Mouse (Mus musculus): ENCODE data around the gene Lrrc39. TPM values are rescaled to one million over a fixed set of nuclear protein-coding genes. Genes with fewer than 3 reads are reported as not detected.

Gene Lrrc39
- total RNA-seq, 1 experiment from 2014 or later, result 0.55 TPM

DNA sequence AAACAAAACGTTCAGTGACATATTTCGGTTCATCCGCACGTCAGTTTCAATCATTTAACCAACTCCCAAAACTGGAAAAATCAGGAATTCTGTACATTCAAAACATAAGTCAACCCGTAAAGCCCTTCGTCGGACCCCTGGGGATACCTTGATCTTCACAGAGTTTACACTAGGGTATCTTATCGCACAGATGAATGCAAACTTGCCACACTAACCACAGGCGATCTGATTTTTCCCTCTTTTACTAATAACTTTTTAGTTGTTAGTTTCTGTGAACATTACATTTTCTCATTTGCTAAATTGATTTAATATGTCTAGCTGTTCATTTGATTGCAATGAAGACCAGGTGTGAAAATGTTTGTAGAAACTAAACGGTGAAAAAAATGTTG is 32.8 kb downstream of the Lrrc39 start:
- no peak for ATAC-seq (replicated peaks in 1 of 2; ENCODE audit: insufficient read depth in 1 of 2, low FRiP score in 2 of 2, low TSS enrichment in 1 of 2, low read depth in 1 of 2, poor library complexity in 2 of 2, severe bottlenecking in 2 of 2)

DNA sequence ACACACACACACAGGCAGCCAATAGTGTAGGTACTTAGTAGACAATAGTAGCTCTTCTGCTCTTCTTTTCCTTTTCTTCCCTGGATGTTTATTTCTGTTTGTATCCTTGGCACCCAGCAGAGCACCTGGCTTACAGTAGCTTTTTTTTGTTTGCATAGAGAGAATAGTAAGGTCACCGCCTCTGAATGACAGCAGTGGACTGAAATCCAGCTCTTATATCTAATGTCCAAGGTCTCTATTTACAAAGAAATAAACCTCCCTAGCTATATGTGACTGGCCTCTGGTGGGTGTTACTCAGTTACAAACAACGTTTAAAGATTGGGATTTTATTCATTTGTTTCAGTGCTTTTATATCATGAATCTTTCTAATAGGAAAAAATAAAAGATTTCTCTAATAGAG is 36.9 kb downstream of the Lrrc39 start:
- ATAC-seq (replicated peaks in 1 of 2; ENCODE audit: insufficient read depth in 1 of 2, low FRiP score in 2 of 2, low TSS enrichment in 1 of 2, low read depth in 1 of 2, poor library complexity in 2 of 2, severe bottlenecking in 2 of 2), result no peak

DNA sequence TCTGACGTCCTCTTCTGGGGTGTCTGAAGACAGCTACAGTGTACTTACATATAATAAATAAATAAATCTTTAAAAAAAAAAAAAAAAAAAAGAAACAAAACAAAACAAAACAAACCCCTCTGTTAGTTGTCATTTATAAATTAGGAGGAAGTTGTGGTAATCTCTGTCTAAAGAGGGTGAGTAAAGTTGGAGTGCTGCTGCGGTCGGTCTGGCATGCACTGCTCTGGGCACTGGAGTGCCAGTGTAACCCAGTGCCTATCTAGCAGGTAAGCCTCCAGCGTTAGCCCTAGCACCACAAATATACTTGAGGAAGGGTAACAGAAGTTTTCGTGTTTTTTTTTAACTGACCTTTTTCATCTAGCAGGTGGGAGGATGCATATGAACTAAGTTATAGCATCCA is 38.2 kb downstream of the Lrrc39 start:
- ATAC-seq (replicated peaks in 1 of 2; ENCODE audit: insufficient read depth in 1 of 2, low FRiP score in 2 of 2, low TSS enrichment in 1 of 2, low read depth in 1 of 2, poor library complexity in 2 of 2, severe bottlenecking in 2 of 2), result peak; percentile 85 to 87

GRCm38 (mm10) chr3:116601781-116602180 is 39.0 kb downstream of the Lrrc39 start:
- ATAC-seq (replicated peaks in 1 of 2; ENCODE audit: insufficient read depth in 1 of 2, low FRiP score in 2 of 2, low TSS enrichment in 1 of 2, low read depth in 1 of 2, poor library complexity in 2 of 2, severe bottlenecking in 2 of 2), result peak in 1 of 2 experiments; percentile 56; a peak in 2 of 4 replicates

- no peak for ATAC-seq (replicated peaks in 1 of 2; ENCODE audit: insufficient read depth in 1 of 2, low FRiP score in 2 of 2, low TSS enrichment in 1 of 2, low read depth in 1 of 2, poor library complexity in 2 of 2, severe bottlenecking in 2 of 2)
These were observed 41.8 kb downstream of the Lrrc39 start for GRCm38 (mm10) chr3:116604570-116604969.

DNA sequence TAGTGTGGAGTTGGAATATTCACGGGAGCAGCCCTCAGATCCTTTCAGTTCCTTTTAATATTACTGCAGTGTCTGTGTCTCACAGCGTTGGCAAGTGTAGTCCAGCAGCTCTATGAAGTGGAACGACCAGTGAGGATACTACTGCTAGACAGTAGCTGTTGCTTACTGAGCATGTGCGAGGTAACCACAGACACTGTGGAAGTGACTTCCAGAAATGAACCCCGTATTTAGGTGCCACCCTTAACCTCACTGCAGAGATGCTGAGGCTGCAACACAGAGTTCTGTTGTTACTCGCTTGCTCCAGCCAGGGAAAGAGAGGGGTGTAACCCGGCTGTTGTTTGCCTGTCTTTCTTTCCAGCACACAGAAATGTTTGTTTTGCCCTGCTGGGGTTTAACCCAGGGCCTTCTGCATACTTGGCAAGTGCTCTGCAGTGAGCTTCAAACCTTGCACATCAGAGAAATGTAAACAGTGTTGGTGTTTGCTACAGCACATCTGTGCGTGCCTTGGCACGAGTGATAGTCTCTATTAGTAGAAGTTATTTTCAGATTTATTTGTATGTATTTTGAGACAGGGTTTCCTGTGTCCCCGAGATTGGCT is 51.6 kb downstream of the Lrrc39 start, which contains the start of gene Trmt13:
TSS of gene Trmt13 (minus strand) at position 293 of the 598 bp plus-strand sequence.
- ATAC-seq (replicated peaks in 1 of 2; ENCODE audit: insufficient read depth in 1 of 2, low FRiP score in 2 of 2, low TSS enrichment in 1 of 2, low read depth in 1 of 2, poor library complexity in 2 of 2, severe bottlenecking in 2 of 2), result no peak

- ATAC-seq (replicated peaks in 1 of 2; ENCODE audit: insufficient read depth in 1 of 2, low FRiP score in 2 of 2, low TSS enrichment in 1 of 2, low read depth in 1 of 2, poor library complexity in 2 of 2, severe bottlenecking in 2 of 2), result no peak
These were observed 52.7 kb downstream of the Lrrc39 start for GRCm38 (mm10) chr3:116615318-116616068.

DNA sequence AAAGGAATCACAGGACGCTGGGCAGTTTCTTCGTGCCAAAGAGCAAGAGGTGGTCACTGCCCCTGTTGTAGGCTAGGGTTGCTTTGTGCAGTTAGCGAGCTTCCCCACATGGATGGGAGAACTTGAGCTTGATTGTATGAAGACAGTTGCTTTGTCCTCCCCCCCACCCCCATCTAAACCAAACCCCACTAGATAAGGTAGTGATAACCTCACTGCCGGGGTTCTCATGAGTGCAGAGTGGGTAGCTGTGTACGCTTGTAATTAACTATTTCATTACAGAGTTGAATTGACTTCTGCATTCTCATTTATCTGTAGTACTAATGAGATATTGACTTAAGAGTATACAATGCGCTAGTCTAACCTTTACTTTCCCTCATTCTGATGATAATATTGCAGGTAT is 56.1 kb downstream of the Lrrc39 start:
- no peak for ATAC-seq (replicated peaks in 1 of 2; ENCODE audit: insufficient read depth in 1 of 2, low FRiP score in 2 of 2, low TSS enrichment in 1 of 2, low read depth in 1 of 2, poor library complexity in 2 of 2, severe bottlenecking in 2 of 2)

- ATAC-seq (replicated peaks in 1 of 2; ENCODE audit: insufficient read depth in 1 of 2, low FRiP score in 2 of 2, low TSS enrichment in 1 of 2, low read depth in 1 of 2, poor library complexity in 2 of 2, severe bottlenecking in 2 of 2), result peak; percentile 49 to 53; a peak in 3 of 4 replicates
These were observed 58.0 kb downstream of the Lrrc39 start for GRCm38 (mm10) chr3:116620636-116621370.

- ATAC-seq (replicated peaks in 1 of 2; ENCODE audit: insufficient read depth in 1 of 2, low FRiP score in 2 of 2, low TSS enrichment in 1 of 2, low read depth in 1 of 2, poor library complexity in 2 of 2, severe bottlenecking in 2 of 2), result no peak
These were observed 59.9 kb downstream of the Lrrc39 start for GRCm38 (mm10) chr3:116622641-116623040.

DNA sequence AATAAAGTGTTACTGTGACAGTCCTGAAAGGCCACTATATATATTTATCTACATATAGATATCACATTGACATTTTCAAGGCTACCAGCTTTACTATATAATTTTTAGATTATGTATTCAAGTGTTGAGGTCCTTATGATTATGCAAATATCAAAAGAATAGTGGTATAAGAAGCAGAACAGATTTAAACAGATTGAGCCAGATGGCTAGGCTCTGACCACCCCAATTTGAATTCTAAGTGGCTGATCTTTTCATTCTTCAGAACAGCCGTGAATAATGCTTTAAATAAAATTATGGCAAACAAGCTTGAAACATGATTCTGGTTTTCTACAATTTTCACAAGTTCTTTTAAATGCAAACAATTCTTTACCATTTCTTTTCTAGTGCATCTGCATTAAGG is 68.7 kb downstream of the Lrrc39 start:
- no peak for ATAC-seq (replicated peaks in 1 of 2; ENCODE audit: insufficient read depth in 1 of 2, low FRiP score in 2 of 2, low TSS enrichment in 1 of 2, low read depth in 1 of 2, poor library complexity in 2 of 2, severe bottlenecking in 2 of 2)

Other genes starting within 250 kb of the Lrrc39 start
- 35.3 and 44.7 TPM in 2 replicates for gene Cdc14a, start 138.9 kb upstream of the Lrrc39 start, total RNA-seq (2017)
- gene Rtca, start 54.8 kb upstream of the Lrrc39 start, total RNA-seq (2017), result 31.6 and 32.6 TPM in 2 replicates
- 15.2 and 17.0 TPM in 2 replicates for gene Dbt, start 49.9 kb upstream of the Lrrc39 start, total RNA-seq (2017)
- 34.1 and 43.9 TPM in 2 replicates for gene Sass6, start 32.0 kb downstream of the Lrrc39 start, total RNA-seq (2017)
- gene Trmt13, start 51.6 kb downstream of the Lrrc39 start, total RNA-seq (2017), result 53.8 and 54.4 TPM in 2 replicates
- gene Mfsd14a, start 99.7 kb downstream of the Lrrc39 start, total RNA-seq (2017), result 76.5 and 92.3 TPM in 2 replicates
- gene Gm43191, start 118.3 kb downstream of the Lrrc39 start, total RNA-seq (2017), result not detected in 2 replicates
- 48.4 and 57.3 TPM in 2 replicates for gene Slc35a3, start 149.9 kb downstream of the Lrrc39 start, total RNA-seq (2017)
- gene Agl, start 245.2 kb downstream of the Lrrc39 start, total RNA-seq (2017), result 8.6 and 11.3 TPM in 2 replicates